Mouse (Mus musculus): ENCODE measurements around the gene Ltb.

Ltb gene

GRCm38 (mm10) chr17:35193881-35194843 lies at the start of gene Ltb:
Gene Ltb, plus strand, starts transcription at chr17:35194439.
- peak; percentile 87 to 93 for DNase-seq

GRCm38 (mm10) chr17:35146139-35146538 lies 48.1 kb upstream of the Ltb start:
- no peak for DNase-seq

GRCm38 (mm10) chr17:35147348-35147747 lies 46.9 kb upstream of the Ltb start:
- DNase-seq: no peak

GRCm38 (mm10) chr17:35147922-35148639 lies 46.2 kb upstream of the Ltb start:
- DNase-seq: no peak

- DNase-seq: no peak
Measured at GRCm38 (mm10) chr17:35152121-35152520, 42.1 kb upstream of the Ltb start.

- no peak for DNase-seq
Measured at GRCm38 (mm10) chr17:35153077-35153476, 41.2 kb upstream of the Ltb start.

GRCm38 (mm10) chr17:35153931-35154330 lies 40.3 kb upstream of the Ltb start:
- no peak for DNase-seq

- DNase-seq: no peak
Measured at GRCm38 (mm10) chr17:35154616-35155015, 39.6 kb upstream of the Ltb start.

- DNase-seq: no peak
Measured at GRCm38 (mm10) chr17:35155451-35155850, 38.8 kb upstream of the Ltb start.

GRCm38 (mm10) chr17:35156461-35157200 lies 37.6 kb upstream of the Ltb start:
- DNase-seq: no peak

GRCm38 (mm10) chr17:35157254-35157653 lies 37.0 kb upstream of the Ltb start:
- no peak for DNase-seq

GRCm38 (mm10) chr17:35157661-35158175 lies 36.5 kb upstream of the Ltb start:
- DNase-seq: no peak

- no peak for DNase-seq
Measured at GRCm38 (mm10) chr17:35158850-35159593, 35.2 kb upstream of the Ltb start.

GRCm38 (mm10) chr17:35159638-35160037 lies 34.6 kb upstream of the Ltb start:
- DNase-seq: no peak

- no peak for DNase-seq
Measured at GRCm38 (mm10) chr17:35161421-35161820, 32.8 kb upstream of the Ltb start.

- DNase-seq: no peak
Measured at GRCm38 (mm10) chr17:35162121-35162520, 32.1 kb upstream of the Ltb start.

GRCm38 (mm10) chr17:35162730-35163129 lies 31.5 kb upstream of the Ltb start:
- DNase-seq: no peak

- no peak for DNase-seq
Measured at GRCm38 (mm10) chr17:35163326-35164081, 30.7 kb upstream of the Ltb start.

GRCm38 (mm10) chr17:35164218-35164567 lies 30.0 kb upstream of the Ltb start:
- DNase-seq: peak; percentile 36 to 45

- DNase-seq: peak; percentile 97 to 98
Measured at GRCm38 (mm10) chr17:35164568-35165450, 29.4 kb upstream of the Ltb start, which contains the start of gene Prrc2a. Gene Prrc2a, minus strand, starts transcription at chr17:35164897.

All from thymus, adult 18-20 months (tissue).